ENCODE assay signal across 28 mouse cellular contexts in the genomic region with DNA sequence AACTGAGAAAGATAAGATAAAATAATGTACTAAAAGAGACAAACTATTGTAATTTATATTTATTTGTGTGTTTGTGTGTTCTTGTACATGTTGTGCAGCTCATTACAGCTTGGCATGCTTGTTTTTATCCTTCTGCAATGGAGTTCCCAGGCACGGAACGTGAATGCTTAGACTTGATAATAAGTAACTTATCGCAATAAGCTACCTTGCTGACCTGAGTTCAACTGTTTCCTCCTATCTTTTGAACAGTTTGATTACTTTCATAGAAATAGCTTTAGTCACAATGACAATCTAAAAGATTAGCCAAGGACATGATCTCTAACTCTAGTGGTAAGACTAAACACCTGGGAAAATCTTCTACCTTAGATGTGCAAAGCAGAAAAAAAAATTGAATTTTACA.
"Had no signal": no experiment of that assay in that cellular context is flagged by ENCODE, and none has a peak within 500 bp of the region (broad histone marks: within the 10 kb centered on the region; RNA-seq: fewer than 3 reads in every experiment).

No protein-coding gene starts in this region.

- H3K27ac ChIP-seq: embryonic facial prominence, embryonic 10.5 days; embryonic facial prominence, embryonic 12.5 days; embryonic facial prominence, embryonic 13.5 days; embryonic facial prominence, embryonic 15.5 days; forebrain, embryonic 10.5 days; forebrain, embryonic 12.5 days; forebrain, embryonic 13.5 days; forebrain, embryonic 15.5 days; gastrocnemius, adult 2 months had no signal

- H3K36me3 ChIP-seq: embryonic facial prominence, embryonic 10.5 days; embryonic facial prominence, embryonic 12.5 days; embryonic facial prominence, embryonic 13.5 days; embryonic facial prominence, embryonic 15.5 days; forebrain, embryonic 10.5 days; forebrain, embryonic 12.5 days; forebrain, embryonic 15.5 days had no signal

- H3K4me3 ChIP-seq: embryonic facial prominence, embryonic 10.5 days; embryonic facial prominence, embryonic 12.5 days; embryonic facial prominence, embryonic 13.5 days; embryonic facial prominence, embryonic 15.5 days; erythroblast, embryonic 14.5 days; forebrain, embryonic 10.5 days; forebrain, embryonic 12.5 days; forebrain, embryonic 13.5 days; forebrain, embryonic 15.5 days; gastrocnemius, adult 2 months had no signal

- H3K27me3 ChIP-seq: embryonic facial prominence, embryonic 12.5 days; embryonic facial prominence, embryonic 13.5 days; embryonic facial prominence, embryonic 15.5 days; forebrain, embryonic 12.5 days; forebrain, embryonic 13.5 days; forebrain, embryonic 15.5 days had no signal

- H3K9ac ChIP-seq: embryonic facial prominence, embryonic 12.5 days; embryonic facial prominence, embryonic 13.5 days; embryonic facial prominence, embryonic 15.5 days; forebrain, embryonic 12.5 days; forebrain, embryonic 13.5 days; forebrain, embryonic 15.5 days; forebrain, postnatal 0 days had no signal

- H3K9me3 ChIP-seq: embryonic facial prominence, embryonic 10.5 days; embryonic facial prominence, embryonic 12.5 days; embryonic facial prominence, embryonic 13.5 days; embryonic facial prominence, embryonic 15.5 days; forebrain, embryonic 10.5 days; forebrain, embryonic 12.5 days; forebrain, embryonic 13.5 days; forebrain, embryonic 15.5 days had no signal

- H3K4me1 ChIP-seq: embryonic facial prominence, embryonic 12.5 days; embryonic facial prominence, embryonic 13.5 days; embryonic facial prominence, embryonic 15.5 days; forebrain, embryonic 10.5 days; forebrain, embryonic 12.5 days; forebrain, embryonic 13.5 days; forebrain, embryonic 15.5 days had no signal

- DNase-seq: cerebellum, adult 2 months; cerebellum, adult 8-10 months; cerebellum, adult 9-10 months; cerebellum, adult 9-11 months; cerebellum, postnatal 10 days; cerebellum, postnatal 14 days; cerebellum, postnatal 25 days; cerebellum, postnatal 36 days; embryo, embryonic 11 days; forebrain, postnatal 0 days; gastrocnemius, adult 2 months; gastrocnemius, postnatal 10 days; gastrocnemius, postnatal 14 days; gastrocnemius, postnatal 25 days; gastrocnemius, postnatal 36 days; heart, adult 11 months; heart, adult 18-20 months had no signal

- H3K4me2 ChIP-seq: embryonic facial prominence, embryonic 12.5 days; embryonic facial prominence, embryonic 13.5 days; embryonic facial prominence, embryonic 15.5 days; forebrain, embryonic 12.5 days; forebrain, embryonic 13.5 days; forebrain, embryonic 15.5 days had no signal

- ATAC-seq: forebrain, embryonic 13.5 days; forebrain, embryonic 14.5 days; forebrain, embryonic 15.5 days; forebrain, embryonic 16.5 days; forebrain, postnatal 0 days had no signal
